ENCODE assay signal across 9 mouse cellular contexts in genomic region chr9:41938449-41938848, GRCm38 (mm10).
DNase-seq lines count a peak whose midpoint lies in the region; ATAC-seq and TF ChIP-seq lines count a peak whose summit lies in the region.
"Had no signal": no experiment of that assay in that cellular context is flagged by ENCODE, and none has a peak within 500 bp of the region (broad histone marks: within the 10 kb centered on the region; RNA-seq: fewer than 3 reads in every experiment).

No protein-coding gene starts in this region.

- no peaks in the 10 kb centered on the region for H3K9me3 ChIP-seq in heart, embryonic 11.5 days (replicated peaks; ENCODE audit: control insufficient read depth, low read length)
- no peaks in the 10 kb centered on the region for H3K9me3 ChIP-seq in E14TG2a.4 (ENCODE audit: low read length)
- H3K9me3 ChIP-seq in forebrain, embryonic 13.5 days (replicated peaks), result no peaks in the 10 kb centered on the region
- no peaks in the 10 kb centered on the region for H3K9me3 ChIP-seq in limb, embryonic 13.5 days

- 53% methylated on average over 8 of the region's 8 CpGs for WGBS in heart, embryonic 11.5 days (ENCODE audit: insufficient replicate concordance)
- WGBS in forebrain, embryonic 13.5 days, result 29% methylated on average over 8 of the region's 8 CpGs
- 11% methylated on average over 8 of the region's 8 CpGs for whole genome bisulfite sequencing in limb, embryonic 13.5 days

- H3K27me3 ChIP-seq in heart, embryonic 11.5 days (ENCODE audit: control insufficient read depth, insufficient read depth, low read length), result no peaks in the 10 kb centered on the region
- H3K27me3 ChIP-seq in E14TG2a.4 (ENCODE audit: insufficient read depth, low read length), result peaks cover 32% of the 10 kb centered on the region
- H3K27me3 ChIP-seq in forebrain, embryonic 13.5 days, result no peaks in the 10 kb centered on the region
- H3K27me3 ChIP-seq in limb, embryonic 13.5 days, result no peaks in the 10 kb centered on the region

- 0 out of 2 replicates have a peak overlapping the region, but pooled peaks have one; percentile 54 for H3K27ac ChIP-seq in heart, embryonic 11.5 days (ENCODE audit: low read depth, low read length)
- H3K27ac ChIP-seq in forebrain, embryonic 13.5 days, result peak overlapping the region; percentile 88
- peak overlapping the region; percentile 96 for H3K27ac ChIP-seq in limb, embryonic 13.5 days

- no peak for DNase-seq in heart, adult 9 months (ENCODE audit: low spot score in 2 of 2)
- DNase-seq in frontal cortex, postnatal 10 days (ENCODE audit: low spot score in 2 of 2), result no peak
- DNase-seq in frontal cortex, postnatal 14 days (ENCODE audit: low spot score in 2 of 2), result no peak
- no peak for DNase-seq in liver
- DNase-seq: cerebellum, adult 8-10 months had no signal

- no peak overlapping the region for H3K4me3 ChIP-seq in heart, embryonic 11.5 days (ENCODE audit: low read depth, low read length)
- H3K4me3 ChIP-seq in E14TG2a.4 (replicated peaks; ENCODE audit: low read length), result 0 out of 2 replicates have a peak overlapping the region, but pooled peaks have one; percentile 13
- H3K4me3 ChIP-seq in forebrain, embryonic 13.5 days, result no peak overlapping the region
- 0 out of 2 replicates have a peak overlapping the region, but pooled peaks have one; percentile 2 for H3K4me3 ChIP-seq in limb, embryonic 13.5 days

- no peak overlapping the region for H3K4me2 ChIP-seq in heart, embryonic 11.5 days
- no peak overlapping the region for H3K4me2 ChIP-seq in forebrain, embryonic 13.5 days
- peak overlapping the region; percentile 50 for H3K4me2 ChIP-seq in limb, embryonic 13.5 days (replicated peaks)

- no peak for TF ChIP-seq CTCF in E14TG2a.4 (conservative IDR thresholded peaks at IDR 0.05; ENCODE audit: low read length)

- peaks cover 13% of the 10 kb centered on the region; the same call in 1 of the 2 replicates for H3K4me1 ChIP-seq in heart, embryonic 11.5 days (ENCODE audit: control insufficient read depth, insufficient read depth, low read length)
- H3K4me1 ChIP-seq in E14TG2a.4 (replicated peaks; ENCODE audit: low read depth, low read length), result peaks cover 58% of the 10 kb centered on the region
- peaks cover 63% of the 10 kb centered on the region for H3K4me1 ChIP-seq in forebrain, embryonic 13.5 days
- peaks cover 71% of the 10 kb centered on the region for H3K4me1 ChIP-seq in limb, embryonic 13.5 days

- H3K9ac ChIP-seq in heart, embryonic 11.5 days (ENCODE audit: low read depth, low read length), result no peak overlapping the region
- H3K9ac ChIP-seq in forebrain, embryonic 13.5 days, result peak overlapping the region; percentile 18; the same call in 1 of the 2 replicates
- peak overlapping the region; percentile 32; the same call in 1 of the 2 replicates for H3K9ac ChIP-seq in limb, embryonic 13.5 days

- H3K36me3 ChIP-seq in heart, embryonic 11.5 days (ENCODE audit: control insufficient read depth, insufficient read depth, low read length), result no peaks in the 10 kb centered on the region
- H3K36me3 ChIP-seq in E14TG2a.4 (ENCODE audit: insufficient read depth, low read length), result no peaks in the 10 kb centered on the region
- H3K36me3 ChIP-seq in forebrain, embryonic 13.5 days (ENCODE audit: poor library complexity, severe bottlenecking), result no peaks in the 10 kb centered on the region
- H3K36me3 ChIP-seq in limb, embryonic 13.5 days, result no peaks in the 10 kb centered on the region

- ATAC-seq in heart, embryonic 11.5 days (replicated peaks; ENCODE audit: insufficient number of reproducible peaks, low FRiP score, low TSS enrichment), result no peak
- no peak for ATAC-seq in forebrain, embryonic 13.5 days
- no peak for ATAC-seq in limb, embryonic 13.5 days (ENCODE audit: low FRiP score, low read depth)

Comparison
In these comparisons a context has a peak if more than half of its experiments do, and no peak if none do; other contexts are left out.
1. H3K4me3 ChIP-seq: peak in E14TG2a.4 (single experiment) and limb, embryonic 13.5 days (single experiment); none in heart, embryonic 11.5 days (single experiment) and forebrain, embryonic 13.5 days (single experiment).
2. Peak in every context shown above with its lines, with median percentiles within 50 percentile points of each other: H3K27ac ChIP-seq.